Mouse (Mus musculus) layer of hippocampus, postnatal 10 days (tissue): ENCODE data around the gene Hecw2. TPM values are rescaled to one million over a fixed set of nuclear protein-coding genes. Genes with fewer than 3 reads are reported as not detected.
A peak's percentile ranks its signal among the peaks of the same experiment; 100 is the strongest.

Experiments
- DNase-seq, 2 experiments: peaks; one replicate each; pipeline ENCODE4 v3.0.0; 2021; ENCODE audit warnings: low spot score in 2 of 2
- total RNA-seq, 2 experiments: library from RNA; stranded (reverse); gene quantifications; 2 replicates each; pipeline ENCODE4 v1.2.3; 2021

Gene Hecw2
- total RNA-seq, 2 experiments from 2014 or later, result 33.6 to 33.8 TPM

DNA sequence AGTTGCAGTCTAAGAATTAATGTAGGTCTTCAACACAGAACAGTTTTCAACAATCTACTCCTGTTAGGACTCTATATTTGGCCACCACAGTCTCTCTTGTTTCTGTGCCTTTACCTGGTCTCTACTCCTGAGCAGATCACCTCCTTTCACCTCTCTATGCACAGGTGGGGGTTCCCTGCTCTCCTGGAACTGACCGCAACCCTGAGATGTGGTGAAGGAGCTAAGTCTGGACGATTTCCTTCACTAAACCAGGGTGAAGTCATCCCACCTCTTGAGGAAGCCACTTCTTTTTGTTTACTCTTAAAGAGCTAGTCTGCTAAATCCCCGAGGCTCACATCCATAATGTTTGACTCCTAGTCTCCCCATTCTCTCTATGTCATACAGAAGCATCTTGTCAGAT lies 351.9 kb downstream of the Hecw2 start:
- no peak for DNase-seq

DNA sequence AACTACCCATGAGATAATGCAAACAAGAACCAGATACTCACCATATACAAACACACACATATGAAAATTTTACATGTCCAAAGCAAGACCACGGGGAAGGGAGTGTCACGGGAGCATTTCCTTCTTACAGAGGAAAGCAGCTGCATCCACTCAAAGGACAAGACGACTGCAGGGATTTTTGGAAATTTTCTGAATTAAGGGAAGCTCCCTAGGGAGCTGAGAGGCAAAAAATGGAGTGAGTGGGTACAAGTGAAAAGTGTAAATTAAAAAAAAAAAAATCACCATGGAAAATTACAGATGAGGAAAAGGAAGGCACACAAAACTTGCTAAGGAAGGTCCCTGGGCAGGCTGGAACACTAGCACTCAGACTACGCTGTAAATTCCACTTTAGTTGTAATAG lies 353.9 kb downstream of the Hecw2 start:
- DNase-seq, result no peak

DNA sequence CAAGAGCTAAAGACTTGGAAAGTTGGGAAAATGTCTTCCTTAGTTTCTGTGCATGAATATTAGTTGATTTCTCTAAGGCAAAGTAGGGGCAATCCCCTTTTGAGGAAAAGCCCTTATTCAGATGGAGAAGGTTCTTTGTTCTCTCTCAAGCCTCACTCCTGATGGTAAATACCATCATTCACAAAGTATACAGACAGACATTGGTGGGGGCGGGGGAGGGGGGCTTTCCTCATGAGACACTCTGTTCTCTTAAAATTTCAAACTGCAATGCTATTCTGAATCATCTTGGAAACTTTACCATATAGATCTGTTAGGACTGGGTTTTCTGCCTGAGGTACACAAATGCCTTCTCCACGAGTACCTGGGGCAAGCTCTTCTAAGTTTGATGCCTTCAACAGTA lies 355.6 kb downstream of the Hecw2 start:
- DNase-seq, result no peak

DNA sequence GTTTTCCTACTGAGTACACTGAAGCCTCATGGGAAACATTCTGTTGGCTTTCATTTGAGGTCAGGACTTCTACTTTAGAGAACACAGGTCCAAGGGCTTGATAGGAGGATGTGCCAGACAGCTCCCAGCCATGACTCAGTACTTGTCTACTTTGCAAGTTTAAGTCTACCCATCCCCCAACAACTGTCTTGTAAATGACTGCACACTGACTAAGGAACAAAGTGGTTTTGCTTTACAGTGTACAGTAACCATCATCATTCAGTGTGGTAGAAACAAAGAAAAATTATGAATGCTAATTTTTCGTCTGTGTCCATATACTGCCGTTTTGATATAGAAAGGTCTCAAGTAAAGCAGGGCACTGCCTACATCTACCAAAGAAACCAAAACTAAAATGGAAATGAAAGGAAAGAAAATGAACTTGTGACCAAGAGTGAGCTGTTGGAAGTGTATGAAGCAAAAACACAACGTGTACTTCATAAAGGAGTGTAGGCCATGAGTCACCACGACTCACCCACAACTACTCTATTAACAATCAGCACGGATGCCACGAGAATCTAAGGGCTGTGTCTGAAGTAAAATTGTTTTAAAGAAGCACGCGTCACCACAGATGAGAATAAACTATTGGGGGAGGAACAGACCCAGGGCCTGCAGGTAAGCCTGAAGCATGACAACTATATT lies 356.6 kb downstream of the Hecw2 start:
- DNase-seq, result no peak

DNA sequence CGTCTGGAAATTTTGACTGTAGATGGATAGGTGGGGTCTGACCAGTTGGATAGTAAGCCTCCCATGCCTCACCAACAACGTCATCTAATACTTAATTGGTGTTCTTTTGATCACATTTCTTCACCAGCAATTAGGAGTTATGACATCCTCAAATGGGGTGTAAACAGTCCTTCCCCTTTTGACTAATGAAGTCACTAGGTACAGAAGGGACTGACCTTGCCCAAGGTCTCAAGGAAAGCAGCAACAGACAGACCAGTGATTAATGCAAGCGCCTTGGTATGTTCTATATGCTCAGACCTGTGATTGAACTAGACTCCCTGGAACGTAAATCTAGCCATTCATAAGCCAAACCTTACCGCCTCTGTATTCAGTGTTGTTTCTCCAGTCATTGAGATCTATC lies 364.7 kb downstream of the Hecw2 start:
- DNase-seq, result no peak

DNA sequence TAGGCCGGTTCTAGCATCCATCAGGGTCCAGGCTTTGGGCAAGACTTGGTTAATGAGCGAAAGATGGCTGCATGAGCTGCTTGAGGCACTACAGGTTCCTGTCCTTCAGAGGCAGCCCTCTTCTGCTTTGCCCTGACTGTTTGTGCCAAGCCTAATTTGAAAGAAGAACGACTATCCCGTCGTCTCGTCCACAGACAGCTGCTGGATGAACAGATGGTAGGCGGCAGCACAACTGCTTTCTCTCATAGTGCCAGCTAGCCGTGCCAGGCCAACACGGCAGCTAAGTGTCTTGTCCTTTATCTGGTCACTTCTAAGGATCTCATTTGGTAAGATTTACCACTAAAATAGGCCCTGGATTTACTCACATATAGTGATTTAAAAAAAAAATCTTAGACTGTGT lies 365.9 kb downstream of the Hecw2 start:
- DNase-seq, result peak in 1 of 2 experiments; percentile 26

DNA sequence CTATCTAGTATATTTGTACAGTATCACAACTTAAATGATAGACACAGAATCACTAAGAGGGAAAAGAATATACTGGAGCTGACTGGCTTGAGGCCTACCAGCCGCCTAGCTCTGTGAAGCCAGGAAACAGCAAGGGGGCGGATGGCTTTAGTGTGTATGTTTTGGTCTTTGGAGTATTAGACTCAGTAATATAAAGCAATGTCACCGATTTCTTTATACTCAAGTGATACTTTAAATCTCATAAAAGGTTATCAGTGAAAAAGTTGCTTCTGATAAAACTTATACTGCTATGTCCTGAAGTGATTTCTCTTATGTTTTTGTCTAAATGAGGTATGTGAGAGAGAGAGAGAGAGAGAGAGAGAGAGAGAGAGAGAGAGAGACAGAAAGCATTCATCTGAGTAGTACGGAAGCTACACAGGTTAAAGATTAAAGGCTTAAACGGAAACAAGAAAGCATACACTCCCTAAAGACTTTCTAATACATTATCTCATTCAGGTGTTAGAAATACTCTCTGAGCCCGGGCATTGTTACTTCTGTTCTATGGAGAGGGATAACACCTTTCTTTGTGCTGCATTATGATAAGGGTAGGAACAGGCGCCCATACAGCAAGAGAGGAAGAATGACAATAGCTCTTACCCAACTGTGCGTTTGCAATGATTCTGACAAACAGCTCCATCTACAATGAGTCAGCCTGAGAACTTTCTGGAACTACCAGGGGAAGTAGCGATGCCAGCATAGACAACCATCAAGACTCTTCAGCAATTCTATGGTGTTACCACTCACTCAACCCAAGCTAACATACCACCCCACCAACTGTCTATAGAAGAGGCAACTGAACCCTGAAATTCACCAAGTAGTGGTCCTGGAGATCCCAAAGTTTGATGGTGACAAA lies 370.3 kb downstream of the Hecw2 start:
- no peak for DNase-seq

DNA sequence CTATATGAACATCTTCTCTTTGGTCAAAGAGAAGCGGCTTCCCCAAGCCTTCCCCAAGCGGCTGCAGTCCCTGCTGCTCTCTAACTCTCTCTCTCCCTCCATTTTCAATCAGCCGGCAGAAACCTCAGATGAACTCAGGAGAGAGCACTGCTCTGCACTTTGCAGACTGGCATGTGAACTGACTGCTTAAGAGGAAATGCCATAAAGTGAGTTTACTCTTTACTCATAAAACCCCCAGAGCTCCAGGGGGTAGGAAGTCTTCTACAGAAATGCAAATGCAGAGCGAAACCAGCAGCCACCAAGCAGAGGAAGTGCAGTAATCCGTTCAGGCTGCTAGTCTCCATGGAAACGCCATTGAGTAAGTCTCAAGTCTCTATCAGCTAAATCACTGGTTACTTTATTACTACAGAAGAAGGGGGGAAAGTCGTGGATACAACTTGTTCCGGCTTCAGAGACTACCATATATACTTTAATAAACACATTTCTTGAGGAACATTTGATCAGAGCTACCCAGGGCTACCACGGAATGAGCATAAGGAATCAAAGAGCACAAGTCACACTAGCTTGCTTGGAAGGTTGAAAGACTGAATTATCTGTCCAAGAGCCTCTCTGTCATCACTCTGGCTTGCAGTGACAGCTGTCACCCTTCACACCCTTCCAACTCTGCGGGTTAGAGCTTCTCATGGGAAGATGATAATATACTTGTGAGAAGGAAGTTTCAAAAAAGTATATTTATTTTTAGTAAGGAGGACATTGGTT lies 371.1 kb downstream of the Hecw2 start:
- peak; percentile 29 to 47 for DNase-seq

DNA sequence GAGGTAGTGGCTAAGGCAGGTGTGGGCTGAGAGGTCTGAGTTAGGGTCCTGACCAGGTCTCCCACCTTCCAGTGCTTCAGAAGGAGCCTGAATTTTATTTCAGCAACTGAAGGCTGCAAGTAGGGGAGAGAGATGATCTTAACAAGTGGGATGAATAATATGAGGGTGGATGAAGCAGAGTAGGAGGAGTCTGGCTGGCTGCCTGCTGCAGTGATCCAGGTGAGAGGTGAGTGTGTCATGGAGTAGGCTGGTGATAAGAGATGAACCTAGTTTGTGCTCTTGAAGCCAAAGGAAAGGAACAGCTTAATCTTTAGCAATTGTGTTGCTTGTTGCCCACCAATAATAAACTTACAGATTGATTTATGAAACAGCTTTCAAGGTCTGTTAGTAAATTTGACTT lies 373.0 kb downstream of the Hecw2 start:
- DNase-seq, result no peak

DNA sequence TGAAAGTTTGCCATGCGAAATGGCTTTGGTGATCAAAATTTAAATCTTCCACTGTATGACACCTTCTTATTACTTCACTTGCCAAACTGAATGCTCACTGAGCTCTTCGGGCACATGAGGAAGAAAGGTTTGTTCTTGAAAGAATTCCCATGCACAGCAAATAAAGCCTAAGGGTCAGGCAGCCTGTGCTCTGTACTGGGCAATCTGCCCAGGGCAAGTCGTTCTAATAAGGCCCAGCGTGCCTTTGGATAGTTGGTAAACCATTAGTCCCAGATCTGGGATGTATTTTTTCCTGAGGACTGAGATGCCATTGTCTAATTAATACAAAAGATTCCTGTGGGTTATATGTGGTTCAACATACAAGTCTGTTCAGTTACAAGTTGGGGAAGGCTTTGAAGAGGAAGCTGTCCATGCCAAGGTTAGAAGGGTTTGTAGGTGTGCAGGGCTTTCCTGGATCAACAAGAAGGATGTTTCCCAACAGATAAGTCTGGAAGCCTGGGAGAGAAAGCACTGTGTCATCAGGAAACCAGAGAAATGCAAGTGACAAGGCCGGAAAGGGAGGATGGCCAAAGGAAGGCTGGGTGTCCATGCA lies 374.8 kb downstream of the Hecw2 start:
- no peak for DNase-seq

DNA sequence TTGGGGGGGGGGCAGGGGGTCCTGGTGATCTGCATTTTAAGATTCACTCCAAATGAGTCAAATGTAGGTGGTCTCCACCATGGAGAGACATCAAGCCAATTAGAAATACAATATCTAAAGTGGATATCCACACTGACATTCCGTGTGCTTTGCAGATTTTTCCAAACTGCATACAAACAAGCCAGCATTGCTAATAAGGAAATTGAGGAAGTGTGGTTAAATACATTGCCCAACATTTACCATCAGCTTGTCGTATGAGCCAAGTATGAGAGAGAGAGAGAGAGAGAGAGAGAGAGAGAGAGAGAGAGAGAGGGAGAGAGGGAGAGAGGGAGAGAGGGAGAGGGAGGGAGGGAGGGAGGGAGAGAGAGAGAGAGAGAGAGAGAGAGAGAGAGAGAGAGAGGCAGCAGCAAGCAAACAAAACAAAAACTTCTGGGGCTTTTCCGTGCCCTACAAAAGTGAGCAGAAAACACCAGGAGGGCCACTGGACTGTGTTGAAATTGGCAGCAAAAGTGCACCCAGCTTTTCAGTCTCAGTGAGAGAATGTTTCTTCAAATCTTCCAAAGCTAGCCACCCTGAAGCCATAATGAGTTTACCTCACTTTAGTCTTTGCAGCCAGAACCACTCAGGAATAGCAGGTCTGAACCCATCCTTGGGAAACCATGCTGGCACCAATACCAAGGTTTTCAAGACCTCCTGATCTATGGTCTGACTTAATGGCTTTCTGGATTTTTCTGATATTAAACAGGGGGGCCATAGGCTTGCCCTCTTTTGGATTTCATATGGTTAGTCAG lies 376.7 kb downstream of the Hecw2 start:
- no peak for DNase-seq

DNA sequence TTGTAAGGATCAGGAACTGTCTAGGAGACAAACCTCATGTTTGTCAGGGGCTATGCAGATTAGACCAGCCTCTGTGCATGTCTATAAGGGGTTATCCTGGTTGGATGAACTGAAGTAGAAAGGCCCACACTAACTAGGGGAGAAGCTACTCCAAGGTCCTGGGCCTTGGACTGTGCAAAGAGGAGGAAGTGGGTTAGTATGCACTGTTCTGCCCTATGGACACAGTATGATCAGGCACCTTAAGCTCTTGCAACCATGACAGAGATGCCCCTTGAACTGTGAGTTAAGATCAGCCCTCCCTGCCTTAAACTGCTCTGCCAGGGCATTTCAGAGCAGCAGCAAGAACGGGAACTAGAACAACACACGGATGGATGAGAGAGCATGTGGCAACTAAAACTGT lies 378.6 kb downstream of the Hecw2 start:
- DNase-seq, result no peak

DNA sequence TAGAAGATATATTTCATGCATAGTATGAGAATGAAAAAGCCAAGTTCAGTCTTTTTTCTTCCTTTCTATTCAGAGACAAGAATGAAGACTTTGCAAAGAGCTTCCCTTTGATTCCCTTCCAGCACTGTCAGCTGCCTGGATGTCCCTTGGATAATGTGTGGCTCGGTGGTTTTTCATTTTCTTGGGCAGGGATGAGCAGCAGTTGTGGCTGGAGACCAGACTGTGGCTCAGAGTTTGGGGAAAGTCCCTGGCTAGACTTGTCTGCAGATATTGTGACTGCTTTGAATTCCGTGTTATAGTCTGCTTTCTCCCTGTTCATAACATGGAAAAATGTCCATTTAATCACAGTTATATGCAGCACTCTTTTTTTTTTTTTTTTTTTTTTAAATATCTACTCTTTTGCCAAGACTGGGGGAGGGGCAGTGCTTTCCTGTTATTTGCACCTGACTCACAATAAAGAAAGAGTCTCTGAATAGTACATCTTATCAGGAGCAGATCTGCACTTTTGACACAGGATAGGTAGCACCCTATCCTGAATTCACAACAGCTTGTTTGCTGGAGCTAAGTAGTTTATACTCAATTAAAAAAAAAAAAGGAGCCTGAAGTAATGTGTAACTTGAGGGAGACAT lies 380.8 kb downstream of the Hecw2 start:
- no peak for DNase-seq

DNA sequence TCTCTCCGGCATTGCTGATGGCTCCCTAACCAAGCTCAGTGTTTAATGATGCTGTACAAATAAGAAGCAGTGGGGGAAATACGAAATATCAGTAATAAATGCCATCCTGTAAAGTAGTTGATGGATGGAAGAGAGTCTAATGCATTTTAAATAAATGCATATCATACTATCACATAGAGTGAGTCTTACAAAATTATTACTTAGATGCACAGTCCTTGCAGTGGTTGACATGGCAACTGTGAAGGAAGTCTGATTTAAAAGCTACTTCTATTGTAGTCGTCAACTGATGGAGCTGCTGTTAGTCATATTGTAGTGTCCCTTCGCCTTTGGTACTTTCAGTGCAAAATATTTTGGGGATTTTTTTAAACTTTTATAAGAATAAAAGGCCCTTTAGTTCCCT lies 383.0 kb downstream of the Hecw2 start:
- DNase-seq, result no peak

DNA sequence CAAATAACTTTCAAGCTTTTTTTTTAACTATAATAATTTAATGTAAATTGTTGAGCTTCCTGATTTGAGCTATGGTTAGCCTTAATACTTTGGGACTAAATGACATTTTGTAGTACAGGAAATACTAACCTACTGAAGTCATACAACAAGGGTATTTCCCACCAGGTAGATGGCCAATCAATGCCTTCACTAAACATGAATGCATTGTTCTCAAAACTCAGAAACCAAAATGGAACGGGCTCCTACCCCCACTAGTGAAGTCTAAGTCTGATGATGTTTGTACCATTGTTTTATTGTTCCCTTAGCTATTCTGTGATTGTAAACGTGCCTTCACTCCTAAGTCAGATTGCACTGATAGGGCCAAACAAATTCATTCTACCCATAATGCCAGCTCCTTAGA lies 386.7 kb downstream of the Hecw2 start:
- DNase-seq, result no peak

DNA sequence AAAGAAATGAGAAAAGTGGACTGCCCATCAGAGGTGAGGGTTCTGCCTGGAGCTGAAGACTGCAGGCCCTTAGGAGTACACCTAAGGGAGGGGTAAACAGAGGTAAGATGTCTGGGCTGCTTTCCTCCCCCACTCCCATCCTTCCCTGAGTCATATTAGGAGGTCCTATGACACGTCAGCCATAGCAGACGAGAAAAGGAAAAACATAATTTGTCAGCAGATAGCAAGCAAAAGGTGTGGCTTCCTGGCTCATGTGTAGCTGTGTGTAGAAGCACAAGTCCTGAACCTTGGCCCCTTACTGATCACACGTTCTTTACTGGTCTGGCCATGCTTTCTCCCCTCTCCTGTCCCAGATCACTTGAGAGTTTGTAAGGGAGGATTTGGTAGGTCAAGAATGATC lies 397.2 kb downstream of the Hecw2 start:
- no peak for DNase-seq

DNA sequence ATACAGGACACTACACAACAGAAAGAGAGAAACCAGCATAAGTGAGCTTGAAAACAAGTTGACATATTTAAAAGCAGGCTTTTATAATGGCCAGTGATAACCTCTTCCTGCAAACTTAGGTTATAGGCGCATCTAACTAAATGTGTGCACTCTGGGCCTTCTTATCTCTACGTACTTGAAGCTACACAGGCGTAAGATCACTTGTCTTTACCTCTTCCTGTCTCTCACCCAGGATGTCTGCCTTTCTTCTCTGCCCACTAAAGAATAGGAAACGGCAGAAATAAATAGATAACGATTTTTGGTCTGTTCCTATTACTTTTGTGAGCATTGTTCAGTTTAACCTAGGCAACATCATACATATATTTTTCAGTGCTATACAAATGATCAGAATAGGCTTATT lies 397.9 kb downstream of the Hecw2 start:
- DNase-seq, result no peak

DNA sequence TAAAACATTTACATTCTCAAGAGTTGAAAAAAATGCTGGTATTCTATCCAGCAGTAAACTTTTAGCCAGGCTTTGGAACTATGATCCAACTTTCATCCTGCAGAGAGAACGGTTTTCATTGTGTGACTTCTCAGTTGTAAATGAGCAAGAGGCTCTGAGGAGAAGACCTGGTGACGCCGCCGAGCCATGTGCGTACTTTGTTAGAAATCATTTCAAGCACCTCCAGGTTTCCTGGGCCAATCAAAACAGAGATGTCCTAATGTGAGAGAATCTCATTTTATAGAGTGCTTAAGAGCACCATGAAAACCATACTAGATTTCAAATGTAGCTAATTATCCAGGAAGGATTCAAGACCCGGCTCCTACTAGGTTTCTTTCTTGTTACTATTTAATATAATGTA lies 398.7 kb downstream of the Hecw2 start:
- DNase-seq, result no peak

DNA sequence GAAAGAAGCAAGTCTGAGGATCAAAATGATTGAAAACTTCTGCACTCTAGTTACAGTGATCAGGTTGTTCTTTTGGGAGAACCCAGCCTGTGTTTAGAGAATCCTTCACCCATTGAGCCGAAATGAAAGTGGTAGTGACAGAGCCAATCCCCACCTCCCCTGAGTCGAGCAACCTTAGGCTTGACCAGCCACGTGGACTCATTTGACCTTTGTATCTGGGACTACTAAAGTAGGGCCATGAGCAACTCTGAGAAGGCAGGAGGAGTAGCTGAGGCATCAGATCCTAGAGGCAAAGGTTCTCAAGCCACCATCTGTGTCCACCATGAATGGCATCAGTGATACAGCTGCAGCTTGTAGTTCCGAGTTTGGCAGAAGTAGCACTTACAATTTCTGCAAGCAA lies 399.4 kb downstream of the Hecw2 start:
- no peak for DNase-seq

DNA sequence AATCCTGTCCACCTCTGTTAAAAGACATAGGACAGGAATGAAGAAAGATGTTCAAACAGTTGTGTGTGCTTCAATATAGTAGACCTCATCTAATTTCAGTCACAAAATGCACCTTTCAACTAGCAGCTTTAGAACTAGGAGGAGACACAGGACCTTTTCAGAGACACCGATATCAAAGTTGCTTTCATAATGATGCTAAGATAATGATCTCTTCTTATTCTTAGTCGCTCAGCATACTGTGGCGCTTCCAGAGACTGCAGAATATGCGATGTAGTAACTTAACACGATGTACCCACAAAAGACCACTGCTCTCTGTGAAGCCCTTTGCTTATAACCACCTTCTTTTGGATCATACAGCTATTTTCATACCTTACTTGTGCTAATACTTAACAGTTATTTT lies 399.9 kb downstream of the Hecw2 start:
- no peak for DNase-seq
